Mouse (Mus musculus): Measurements from ENCODE around the gene Gfer. TPM values are rescaled to one million over a fixed set of nuclear protein-coding genes. Genes with fewer than 3 reads are reported as not detected.

Gene Gfer
- polyA plus RNA-seq, 1 experiment from 2014 or later: 48.4 TPM

GRCm38 (mm10) chr17:24699473-24699872 is 3.5 kb upstream of the Gfer start:
- no peak overlapping the region for H3K4me3 ChIP-seq
- no peaks in the 10 kb centered on the region for H3K9me3 ChIP-seq
- H3K27ac ChIP-seq (replicated peaks): no peak overlapping the region
- H3K36me3 ChIP-seq: peaks cover 46% of the 10 kb centered on the region
- peaks cover 8% of the 10 kb centered on the region for H3K27me3 ChIP-seq
- no peak overlapping the region for H3K4me2 ChIP-seq (replicated peaks)
- H3K4me1 ChIP-seq: peaks cover 17% of the 10 kb centered on the region
- no peak overlapping the region for H3K9ac ChIP-seq (replicated peaks)
- 81% methylated on average over 2 of the region's 2 CpGs for WGBS
- ATAC-seq (ENCODE audit: low FRiP score, low read depth): no peak

GRCm38 (mm10) chr17:24698715-24699114 is 2.8 kb upstream of the Gfer start:
- Histone ChIP-seq H3K36me3 (peaks cover 39% of the 10 kb centered on the region), H3K9me3 (no peaks in the 10 kb centered on the region), H3K27me3 (peaks cover 8% of the 10 kb centered on the region), H3K27ac (replicated peaks) (no peak overlapping the region), H3K4me1 (peaks cover 17% of the 10 kb centered on the region), H3K9ac (replicated peaks) (no peak overlapping the region), H3K4me2 (replicated peaks) (no peak overlapping the region), H3K4me3 (no peak overlapping the region)
- WGBS: 71% methylated on average over 9 of the region's 9 CpGs
- no peak for ATAC-seq (ENCODE audit: low FRiP score, low read depth)

GRCm38 (mm10) chr17:24697985-24698384 is 2.0 kb upstream of the Gfer start:
- Histone ChIP-seq H3K4me2 (replicated peaks) (no peak overlapping the region), H3K27me3 (peaks cover 8% of the 10 kb centered on the region), H3K4me1 (peaks cover 17% of the 10 kb centered on the region), H3K9me3 (no peaks in the 10 kb centered on the region), H3K4me3 (no peak overlapping the region), H3K36me3 (peaks cover 40% of the 10 kb centered on the region), H3K9ac (replicated peaks) (no peak overlapping the region), H3K27ac (replicated peaks) (no peak overlapping the region)
- no peak for ATAC-seq (ENCODE audit: low FRiP score, low read depth)
- 22% methylated on average over 5 of the region's 5 CpGs for WGBS

GRCm38 (mm10) chr17:24695326-24696010 is 488 bp downstream of the Gfer start:
- H3K27me3 ChIP-seq: peaks cover 16% of the 10 kb centered on the region
- WGBS: 9% methylated on average over 42 of the region's 51 CpGs
- H3K9ac ChIP-seq (replicated peaks): peak overlapping the region; percentile 81
- H3K36me3 ChIP-seq: peaks cover 27% of the 10 kb centered on the region
- H3K4me2 ChIP-seq (replicated peaks): peak overlapping the region; percentile 86
- H3K9me3 ChIP-seq: no peaks in the 10 kb centered on the region
- peak; percentile 45 for ATAC-seq (ENCODE audit: low FRiP score, low read depth)
- peak overlapping the region; percentile 80 for H3K4me3 ChIP-seq
- H3K27ac ChIP-seq (replicated peaks): peak overlapping the region; percentile 84
- peaks cover 17% of the 10 kb centered on the region for H3K4me1 ChIP-seq

- Histone ChIP-seq H3K27me3 (peaks cover 39% of the 10 kb centered on the region), H3K27ac (replicated peaks) (no peak overlapping the region), H3K4me3 (no peak overlapping the region), H3K4me1 (peaks cover 30% of the 10 kb centered on the region), H3K36me3 (peaks cover 16% of the 10 kb centered on the region), H3K4me2 (replicated peaks) (no peak overlapping the region), H3K9ac (replicated peaks) (no peak overlapping the region), H3K9me3 (no peaks in the 10 kb centered on the region)
- ATAC-seq (ENCODE audit: low FRiP score, low read depth): no peak
- WGBS: 87% methylated on average over 5 of the region's 5 CpGs
These were observed 3.6 kb downstream of the Gfer start for GRCm38 (mm10) chr17:24692385-24692784.

GRCm38 (mm10) chr17:24689251-24690081 is 6.5 kb downstream of the Gfer start, which contains the start of gene Syngr3:
TSS of gene Syngr3 (minus strand) at chr17:24689955.
- WGBS: under 1% methylated on average over 46 of the region's 55 CpGs
- peaks cover 52% of the 10 kb centered on the region for H3K27me3 ChIP-seq

GRCm38 (mm10) chr17:24687599-24687998 is 8.4 kb downstream of the Gfer start:
- Histone ChIP-seq H3K4me3 (peak overlapping the region; percentile 28), H3K27ac (replicated peaks) (no peak overlapping the region), H3K4me1 (peaks cover 23% of the 10 kb centered on the region), H3K9ac (replicated peaks) (peak overlapping the region; percentile 39; the same call in 1 of the 2 replicates), H3K36me3 (peaks cover 7% of the 10 kb centered on the region; the same call in 1 of the 2 replicates), H3K27me3 (peaks cover 52% of the 10 kb centered on the region), H3K4me2 (replicated peaks) (peak overlapping the region; percentile 50), H3K9me3 (no peaks in the 10 kb centered on the region)
- no peak for ATAC-seq (ENCODE audit: low FRiP score, low read depth)
- 20% methylated on average over 23 of the region's 23 CpGs for WGBS

More at GRCm38 (mm10) chr17:24689251-24690081, 6.5 kb downstream of the Gfer start, which contains the start of gene Syngr3:
- peak within 1 kb of the TSS; percentile 71 for H3K9ac ChIP-seq (replicated peaks)
- peaks cover 16% of the 10 kb centered on the region for H3K36me3 ChIP-seq
- peak within 1 kb of the TSS; percentile 64 for H3K4me3 ChIP-seq
- ATAC-seq (ENCODE audit: low FRiP score, low read depth): peak; percentile 65
- H3K4me1 ChIP-seq: peaks cover 23% of the 10 kb centered on the region
- H3K9me3 ChIP-seq: no peaks in the 10 kb centered on the region
- peak within 1 kb of the TSS; percentile 87 for H3K4me2 ChIP-seq (replicated peaks)
- peak within 1 kb of the TSS; percentile 61 for H3K27ac ChIP-seq (replicated peaks)

- H3K27ac ChIP-seq (replicated peaks): no peak overlapping the region
- H3K4me3 ChIP-seq: peak overlapping the region; percentile 28
- ATAC-seq (ENCODE audit: low FRiP score, low read depth): no peak
- H3K36me3 ChIP-seq: peaks cover 7% of the 10 kb centered on the region; the same call in 1 of the 2 replicates
- 1% methylated on average over 25 of the region's 25 CpGs for WGBS
- H3K4me1 ChIP-seq: peaks cover 23% of the 10 kb centered on the region
- no peaks in the 10 kb centered on the region for H3K9me3 ChIP-seq
- H3K27me3 ChIP-seq: peaks cover 52% of the 10 kb centered on the region
- H3K9ac ChIP-seq (replicated peaks): peak overlapping the region; percentile 39; the same call in 1 of the 2 replicates
- H3K4me2 ChIP-seq (replicated peaks): peak overlapping the region; percentile 50
These were observed 8.8 kb downstream of the Gfer start for GRCm38 (mm10) chr17:24687146-24687595.

GRCm38 (mm10) chr17:24686514-24686913 is 9.4 kb downstream of the Gfer start:
- no peak for ATAC-seq (ENCODE audit: low FRiP score, low read depth)
- Histone ChIP-seq H3K4me2 (replicated peaks) (peak overlapping the region; percentile 6; the same call in 1 of the 2 replicates), H3K27ac (replicated peaks) (no peak overlapping the region), H3K36me3 (peaks cover 11% of the 10 kb centered on the region), H3K4me3 (no peak overlapping the region), H3K27me3 (peaks cover 52% of the 10 kb centered on the region), H3K9me3 (no peaks in the 10 kb centered on the region), H3K4me1 (peaks cover 23% of the 10 kb centered on the region), H3K9ac (replicated peaks) (no peak overlapping the region)
- 31% methylated on average over 16 of the region's 16 CpGs for WGBS

GRCm38 (mm10) chr17:24677500-24678080 is 18.4 kb downstream of the Gfer start:
- H3K36me3 ChIP-seq: peaks cover 71% of the 10 kb centered on the region
- no peak overlapping the region for H3K4me2 ChIP-seq (replicated peaks)
- no peak overlapping the region for H3K4me3 ChIP-seq
- no peaks in the 10 kb centered on the region for H3K27me3 ChIP-seq
- H3K9ac ChIP-seq (replicated peaks): no peak overlapping the region
- H3K9me3 ChIP-seq: no peaks in the 10 kb centered on the region
- 91% methylated on average over 24 of the region's 24 CpGs for WGBS
- no peak overlapping the region for H3K27ac ChIP-seq (replicated peaks)
- no peak for ATAC-seq (ENCODE audit: low FRiP score, low read depth)
- H3K4me1 ChIP-seq: no peaks in the 10 kb centered on the region

GRCm38 (mm10) chr17:24676877-24677276 is 19.1 kb downstream of the Gfer start:
- no peaks in the 10 kb centered on the region for H3K9me3 ChIP-seq
- H3K4me3 ChIP-seq: no peak overlapping the region
- no peak overlapping the region for H3K9ac ChIP-seq (replicated peaks)
- no peaks in the 10 kb centered on the region for H3K27me3 ChIP-seq
- H3K4me2 ChIP-seq (replicated peaks): no peak overlapping the region
- ATAC-seq (ENCODE audit: low FRiP score, low read depth): no peak
- 98% methylated on average over 5 of the region's 5 CpGs for whole genome bisulfite sequencing
- peaks cover 5% of the 10 kb centered on the region for H3K4me1 ChIP-seq
- no peak overlapping the region for H3K27ac ChIP-seq (replicated peaks)
- H3K36me3 ChIP-seq: peaks cover 64% of the 10 kb centered on the region

All from midbrain, embryonic 12.5 days (tissue).